Mouse (Mus musculus) embryonic facial prominence, embryonic 13.5 days (tissue): ENCODE results near the gene Mkrn1. TPM values are rescaled to one million over a fixed set of nuclear protein-coding genes. Genes with fewer than 3 reads are reported as not detected.
"Not testable (repeated sequence)": the region's sequence is repeated elsewhere in the genome, so short reads cannot be mapped to it uniquely, and the experiment has no call there.

Experiments
- ATAC-seq: fragments of 200-750 bp; cut with Nextera tagmentation; 2 replicates; pipeline ENCODE4 v1.8.0; 2017; ENCODE audit warnings: low read depth; ENCODE audit not compliant: insufficient number of reproducible peaks, insufficient read depth, low FRiP score, low TSS enrichment
- H3K27ac ChIP-seq: fragments of 300-500 bp; sonication (generic); 2 replicates; pipeline ENCODE4 v1.5.1; 2015; ENCODE audit warnings: moderate library complexity, mild to moderate bottlenecking, inconsistent platforms
- H3K27me3 ChIP-seq: fragments of 300-500 bp; sonication (generic); 2 replicates; pipeline ENCODE4 v1.6.1; 2015; ENCODE audit warnings: mild to moderate bottlenecking, inconsistent platforms
- H3K36me3 ChIP-seq: fragments of 300-500 bp; sonication (generic); 2 replicates; pipeline ENCODE4 v1.6.1; 2015; ENCODE audit warnings: mild to moderate bottlenecking, inconsistent platforms
- H3K4me1 ChIP-seq: fragments of 300-500 bp; sonication (generic); 2 replicates; pipeline ENCODE4 v1.6.1; 2015; ENCODE audit warnings: inconsistent platforms
- H3K4me2 ChIP-seq: fragments of 300-500 bp; sonication (generic); 2 replicates; pipeline ENCODE4 v1.6.1; 2015; ENCODE audit warnings: moderate library complexity, mild to moderate bottlenecking, inconsistent platforms
- H3K4me3 ChIP-seq: fragments of 300-500 bp; sonication (generic); 2 replicates; pipeline ENCODE4 v1.5.1; 2015; ENCODE audit warnings: mild to moderate bottlenecking, inconsistent platforms
- H3K9ac ChIP-seq: fragments of 300-500 bp; sonication (generic); 2 replicates; pipeline ENCODE4 v1.6.1; 2015; ENCODE audit warnings: mild to moderate bottlenecking, inconsistent platforms
- H3K9me3 ChIP-seq: fragments of 300-500 bp; sonication (generic); 2 replicates; pipeline ENCODE4 v1.6.1; 2016; ENCODE audit warnings: inconsistent platforms
- WGBS: fragments of 180-500 bp; shearing (Covaris S2); methylation state at CpG from one replicate; pipeline ENCODE4 v1.1.7; 2015; ENCODE audit warnings: mixed read lengths; 5-methylcytosine and 5-hydroxymethylcytosine counted together
- polyA plus RNA-seq: library from polyadenylated mRNA; unstranded; fragments of >200 nt; fragmentation: Nextera tagmentation; extraction: Ambion mirVana; gene quantifications from 2 replicates; pipeline ENCODE4 v1.2.1, GENCODE M21; 2015

The Mkrn1 gene
- polyA plus RNA-seq, 1 experiment from 2014 or later = 51.6 TPM

GRCm38 (mm10) chr6:39427276-39428003, 7.2 kb upstream of the Mkrn1 start:
- Histone ChIP-seq H3K9me3 (no peaks in the 10 kb centered on the region), H3K4me1 (no peaks in the 10 kb centered on the region), H3K27ac (no peak overlapping the region), H3K4me3 (no peak overlapping the region), H3K4me2 (no peak overlapping the region), H3K27me3 (peaks cover 2% of the 10 kb centered on the region; the same call in 1 of the 2 replicates), H3K9ac (no peak overlapping the region), H3K36me3 (no peaks in the 10 kb centered on the region)
- ATAC-seq = no peak
- WGBS = 65% methylated on average over 4 of the region's 4 CpGs

- Histone ChIP-seq H3K9ac (no peak overlapping the region), H3K36me3 (no peaks in the 10 kb centered on the region), H3K27ac (no peak overlapping the region), H3K4me1 (no peaks in the 10 kb centered on the region), H3K27me3 (peaks cover 7% of the 10 kb centered on the region; the same call in 1 of the 2 replicates), H3K9me3 (no peaks in the 10 kb centered on the region), H3K4me3 (no peak overlapping the region), H3K4me2 (no peak overlapping the region)
- ATAC-seq = no peak
- WGBS = 82% methylated on average over 4 of the region's 4 CpGs
Measured at GRCm38 (mm10) chr6:39426725-39427124, 6.5 kb upstream of the Mkrn1 start.

GRCm38 (mm10) chr6:39425181-39425580, 4.9 kb upstream of the Mkrn1 start:
- Histone ChIP-seq H3K4me2 (no peak overlapping the region), H3K9me3 (no peaks in the 10 kb centered on the region), H3K27me3 (peaks cover 13% of the 10 kb centered on the region; the same call in 1 of the 2 replicates), H3K4me1 (0 out of 2 replicates have a peak, but pooled peaks cover 2% of the 10 kb centered on the region), H3K4me3 (no peak overlapping the region), H3K36me3 (no peaks in the 10 kb centered on the region), H3K9ac (no peak overlapping the region), H3K27ac (no peak overlapping the region)
- ATAC-seq = no peak
- 86% methylated on average over 2 of the region's 2 CpGs for WGBS

GRCm38 (mm10) chr6:39423686-39424085, 3.4 kb upstream of the Mkrn1 start:
- 89% methylated on average over 7 of the region's 7 CpGs for WGBS
- peaks cover 8% of the 10 kb centered on the region; the same call in 1 of the 2 replicates for H3K4me1 ChIP-seq
- no peaks in the 10 kb centered on the region for H3K9me3 ChIP-seq
- ATAC-seq = no peak
- peaks cover 13% of the 10 kb centered on the region; the same call in 1 of the 2 replicates for H3K27me3 ChIP-seq
- H3K4me2 ChIP-seq = no peak overlapping the region
- no peak overlapping the region for H3K9ac ChIP-seq
- no peaks in the 10 kb centered on the region for H3K36me3 ChIP-seq
- H3K27ac ChIP-seq = no peak overlapping the region
- H3K4me3 ChIP-seq = no peak overlapping the region

- Histone ChIP-seq H3K4me3 (no peak overlapping the region), H3K9me3 (no peaks in the 10 kb centered on the region), H3K27ac (no peak overlapping the region), H3K36me3 (no peaks in the 10 kb centered on the region), H3K4me1 (peaks cover 8% of the 10 kb centered on the region; the same call in 1 of the 2 replicates), H3K4me2 (no peak overlapping the region), H3K9ac (no peak overlapping the region), H3K27me3 (peaks cover 17% of the 10 kb centered on the region)
- WGBS = 65% methylated on average over 6 of the region's 6 CpGs
- no peak for ATAC-seq
Measured at GRCm38 (mm10) chr6:39423130-39423551, 2.9 kb upstream of the Mkrn1 start.

GRCm38 (mm10) chr6:39420867-39421266, 605 bp upstream of the Mkrn1 start:
- H3K4me1 ChIP-seq = peaks cover 8% of the 10 kb centered on the region; the same call in 1 of the 2 replicates
- 37% methylated on average over 4 of the region's 4 CpGs for WGBS
- H3K4me3 ChIP-seq = no peak overlapping the region; the same call in 1 of the 2 replicates
- no peak overlapping the region for H3K27ac ChIP-seq
- peak overlapping the region; percentile 67; the same call in 1 of the 2 replicates for H3K4me2 ChIP-seq
- no peak overlapping the region for H3K9ac ChIP-seq
- no peak for ATAC-seq
- no peaks in the 10 kb centered on the region for H3K9me3 ChIP-seq
- H3K36me3 ChIP-seq = no peaks in the 10 kb centered on the region
- H3K27me3 ChIP-seq = peaks cover 22% of the 10 kb centered on the region

- WGBS = under 1% methylated on average over 43 of the region's 43 CpGs
- peaks cover 22% of the 10 kb centered on the region for H3K27me3 ChIP-seq
- H3K9me3 ChIP-seq = no peaks in the 10 kb centered on the region
- peak overlapping the region; percentile 79 for H3K27ac ChIP-seq
- H3K36me3 ChIP-seq = no peaks in the 10 kb centered on the region
- no peak; the same call in 1 of the 2 replicates for ATAC-seq
- H3K4me1 ChIP-seq = peaks cover 8% of the 10 kb centered on the region; the same call in 1 of the 2 replicates
- H3K4me2 ChIP-seq = peak overlapping the region; percentile 67
- peak overlapping the region; percentile 84 for H3K9ac ChIP-seq
- H3K4me3 ChIP-seq = peak overlapping the region; percentile 96
Measured at GRCm38 (mm10) chr6:39419386-39419850, 844 bp downstream of the Mkrn1 start.

- H3K27ac ChIP-seq, H3K9ac ChIP-seq, ATAC-seq, H3K4me3 ChIP-seq, H3K4me1 ChIP-seq, H3K4me2 ChIP-seq, H3K9me3 ChIP-seq, H3K36me3 ChIP-seq: not testable (repeated sequence)
- peaks cover 15% of the 10 kb centered on the region for H3K27me3 ChIP-seq
Measured at GRCm38 (mm10) chr6:39416654-39417053, 3.6 kb downstream of the Mkrn1 start.

- Histone ChIP-seq H3K4me2 (no peak overlapping the region), H3K27me3 (peaks cover 9% of the 10 kb centered on the region), H3K9me3 (no peaks in the 10 kb centered on the region), H3K36me3 (no peaks in the 10 kb centered on the region), H3K9ac (no peak overlapping the region), H3K27ac (no peak overlapping the region), H3K4me3 (no peak overlapping the region), H3K4me1 (peaks cover 8% of the 10 kb centered on the region; the same call in 1 of the 2 replicates)
- no peak for ATAC-seq
- WGBS = 45% methylated on average over 3 of the region's 5 CpGs
Measured at GRCm38 (mm10) chr6:39415762-39416161, 4.5 kb downstream of the Mkrn1 start.

- ATAC-seq = no peak
- 91% methylated on average over 1 of the region's 1 CpGs for WGBS
- no peak overlapping the region for H3K4me2 ChIP-seq
Measured at GRCm38 (mm10) chr6:39414106-39414505, 6.2 kb downstream of the Mkrn1 start.

GRCm38 (mm10) chr6:39406480-39406879, 13.8 kb downstream of the Mkrn1 start:
- H3K27me3 ChIP-seq = no peaks in the 10 kb centered on the region
- H3K4me2 ChIP-seq = no peak overlapping the region
- no peak for ATAC-seq
- peaks cover 30% of the 10 kb centered on the region for H3K36me3 ChIP-seq
- no peak overlapping the region for H3K27ac ChIP-seq
- no peaks in the 10 kb centered on the region for H3K9me3 ChIP-seq
- H3K4me1 ChIP-seq = no peaks in the 10 kb centered on the region
- WGBS = 93% methylated on average over 5 of the region's 5 CpGs
- H3K9ac ChIP-seq = no peak overlapping the region
- no peak overlapping the region for H3K4me3 ChIP-seq

More at GRCm38 (mm10) chr6:39414106-39414505, 6.2 kb downstream of the Mkrn1 start:
- H3K27me3 ChIP-seq = peaks cover 9% of the 10 kb centered on the region
- no peak overlapping the region for H3K9ac ChIP-seq
- no peaks in the 10 kb centered on the region for H3K9me3 ChIP-seq
- peaks cover 7% of the 10 kb centered on the region for H3K36me3 ChIP-seq
- no peak overlapping the region for H3K27ac ChIP-seq
- H3K4me3 ChIP-seq = no peak overlapping the region
- H3K4me1 ChIP-seq = peaks cover 5% of the 10 kb centered on the region; the same call in 1 of the 2 replicates

- Histone ChIP-seq H3K9ac (no peak overlapping the region), H3K27ac (no peak overlapping the region), H3K36me3 (peaks cover 48% of the 10 kb centered on the region), H3K27me3 (no peaks in the 10 kb centered on the region), H3K4me2 (no peak overlapping the region), H3K4me3 (no peak overlapping the region), H3K9me3 (no peaks in the 10 kb centered on the region), H3K4me1 (no peaks in the 10 kb centered on the region)
- ATAC-seq = no peak
- WGBS = 76% methylated on average over 2 of the region's 2 CpGs
Measured at GRCm38 (mm10) chr6:39403136-39403535, 17.1 kb downstream of the Mkrn1 start.
